Mouse (Mus musculus) heart, adult 18-20 months (tissue): ENCODE measurements around the gene Fgf2. TPM values are rescaled to one million over a fixed set of nuclear protein-coding genes. Genes with fewer than 3 reads are reported as not detected.
A peak's percentile ranks its signal among the peaks of the same experiment; 100 is the strongest.

Experiments used
- DNase-seq, 2 experiments: peaks; one replicate each; pipeline ENCODE4 v3.0.0; 2021 to 2022; ENCODE audit warnings: mixed read lengths in 1 of 2
- long read RNA-seq, 2 experiments: library from polyadenylated mRNA; stranded (forward); transcript quantifications; one replicate each; pipeline ENCODE4 v2.0.0; 2021
- total RNA-seq, 2 experiments: library from RNA; stranded (reverse); gene quantifications; 2 replicates each; pipeline ENCODE4 v1.2.3; 2021

Gene Fgf2
- total RNA-seq = 10 to 100 TPM in 1 of 2 experiments, 1 to 10 TPM in 1; 5.3 to 12.0 TPM
- long read RNA-seq, experiment 1, partial matches to known transcripts = 0 of 1 reads
- long read RNA-seq, experiment 1, other reads (novel, unspliced or antisense) = 0 of 1 reads
- long read RNA-seq, experiment 2, partial matches to known transcripts = 0 of 2 reads
- long read RNA-seq, experiment 2, other reads (novel, unspliced or antisense) = 1 of 2 reads

DNA sequence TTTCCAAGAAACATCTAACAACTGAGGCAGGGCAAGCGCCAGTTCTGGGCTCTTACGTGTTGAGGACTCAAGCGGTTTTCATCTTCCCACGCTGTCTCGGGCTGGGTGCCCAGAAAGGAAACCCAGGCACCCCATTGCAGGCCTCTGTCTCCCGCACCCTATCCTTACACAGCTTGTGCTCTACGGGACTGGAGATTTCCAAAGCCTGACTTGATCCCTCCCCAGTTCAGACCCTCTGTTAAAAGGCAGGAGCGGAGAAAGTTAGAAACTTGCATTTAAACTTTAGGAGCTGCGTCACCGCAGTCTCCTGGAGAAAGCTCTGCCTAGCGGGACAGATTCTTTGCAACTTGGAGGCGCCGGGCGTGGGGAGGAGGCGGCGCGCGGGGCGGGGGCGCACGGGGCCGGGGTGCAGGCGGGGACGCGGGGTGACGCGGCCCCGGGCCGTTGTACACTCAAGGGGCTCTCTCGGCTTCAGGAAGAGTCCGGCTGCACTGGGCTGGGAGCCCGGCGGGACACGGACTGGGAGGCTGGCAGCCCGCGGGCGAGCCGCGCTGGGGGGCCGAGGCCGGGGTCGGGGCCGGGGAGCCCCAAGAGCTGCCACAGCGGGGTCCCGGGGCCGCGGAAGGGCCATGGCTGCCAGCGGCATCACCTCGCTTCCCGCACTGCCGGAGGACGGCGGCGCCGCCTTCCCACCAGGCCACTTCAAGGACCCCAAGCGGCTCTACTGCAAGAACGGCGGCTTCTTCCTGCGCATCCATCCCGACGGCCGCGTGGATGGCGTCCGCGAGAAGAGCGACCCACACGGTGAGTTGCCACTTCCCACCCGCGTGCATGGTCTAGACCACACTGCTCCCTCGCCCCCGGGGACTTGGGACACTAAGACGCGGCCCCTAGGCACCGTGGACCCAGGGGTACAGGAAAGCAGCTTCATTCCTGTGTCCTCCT, at the start of gene Fgf2:
TSS of gene Fgf2 (plus strand) at position 126 of the 945 bp plus-strand sequence.
- peak; percentile 71 to 80 for DNase-seq

DNA sequence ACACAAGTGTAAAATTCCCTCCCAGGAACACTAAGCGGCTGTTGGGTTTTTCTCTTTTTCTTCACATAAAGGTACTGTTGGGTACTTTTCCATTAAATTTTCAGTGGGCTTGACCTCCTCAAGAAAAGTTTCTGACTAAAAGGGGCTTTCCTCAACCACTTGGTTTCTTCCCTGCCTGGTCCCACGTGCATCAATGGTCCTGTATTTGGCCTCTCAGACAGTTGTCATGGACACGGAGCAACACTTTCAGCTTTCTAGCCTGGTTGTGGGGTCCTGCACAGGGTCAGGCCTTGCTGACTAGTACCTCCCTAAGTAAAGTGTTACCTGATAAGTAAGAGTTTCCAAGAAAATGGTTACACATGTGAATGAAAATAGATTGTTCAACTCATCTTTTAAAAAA, 48.7 kb upstream of the Fgf2 start:
- DNase-seq = no peak

DNA sequence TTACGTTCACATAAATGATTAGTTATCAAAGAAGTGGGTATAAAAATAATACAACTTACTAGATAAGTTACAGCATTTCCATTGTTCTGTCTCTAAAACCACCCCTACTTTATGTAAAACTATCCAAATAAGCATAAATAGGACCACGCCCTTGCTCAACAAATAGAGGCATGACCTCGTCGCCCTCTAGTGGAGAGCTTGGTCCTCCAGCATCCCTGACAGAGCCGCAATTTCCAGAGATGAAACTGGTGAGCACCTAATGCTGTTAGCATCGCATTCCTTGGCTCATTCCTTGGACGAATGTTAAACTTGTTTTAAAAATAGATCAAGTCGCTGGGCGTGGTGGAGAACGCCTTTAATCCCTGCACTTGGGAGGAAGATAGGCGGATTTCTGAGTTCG, 45.5 kb upstream of the Fgf2 start:
- peak; percentile 32 to 55 for DNase-seq

DNA sequence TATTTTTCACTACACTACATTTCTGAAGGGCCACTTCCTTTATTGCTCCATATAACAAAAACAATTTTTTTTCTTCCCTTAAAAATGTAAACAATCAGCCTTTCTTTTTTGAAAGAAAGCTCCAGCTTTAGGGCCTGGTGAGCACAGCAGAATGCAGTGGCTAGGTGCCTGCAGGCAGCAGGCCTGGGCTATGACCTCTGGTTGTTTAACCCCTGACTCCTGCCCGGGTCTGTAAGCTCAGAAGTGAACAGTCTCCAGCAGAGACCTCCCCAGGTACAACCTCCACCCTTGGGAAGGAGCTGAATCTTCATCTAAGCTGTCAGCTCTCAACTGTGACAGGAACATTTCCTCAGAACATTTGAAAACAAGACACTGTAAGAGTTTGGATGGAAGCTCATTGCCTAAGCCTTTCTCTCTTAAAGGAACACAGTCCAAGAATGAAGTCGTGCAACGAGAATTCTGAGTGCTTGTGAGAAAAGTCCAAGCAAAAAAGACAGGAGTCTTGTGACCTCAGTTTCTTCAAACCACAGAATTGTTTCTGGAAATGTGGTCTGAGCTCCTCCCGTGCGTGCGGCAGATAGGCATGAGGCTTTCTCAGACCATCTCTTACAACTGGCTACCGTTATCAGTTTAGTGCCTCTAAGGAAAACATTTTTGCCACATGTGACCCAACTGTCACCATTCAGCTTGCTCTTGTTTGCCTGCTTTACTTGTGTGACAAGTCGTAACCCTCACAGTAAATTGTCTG, 44.6 kb upstream of the Fgf2 start:
- DNase-seq = no peak

DNA sequence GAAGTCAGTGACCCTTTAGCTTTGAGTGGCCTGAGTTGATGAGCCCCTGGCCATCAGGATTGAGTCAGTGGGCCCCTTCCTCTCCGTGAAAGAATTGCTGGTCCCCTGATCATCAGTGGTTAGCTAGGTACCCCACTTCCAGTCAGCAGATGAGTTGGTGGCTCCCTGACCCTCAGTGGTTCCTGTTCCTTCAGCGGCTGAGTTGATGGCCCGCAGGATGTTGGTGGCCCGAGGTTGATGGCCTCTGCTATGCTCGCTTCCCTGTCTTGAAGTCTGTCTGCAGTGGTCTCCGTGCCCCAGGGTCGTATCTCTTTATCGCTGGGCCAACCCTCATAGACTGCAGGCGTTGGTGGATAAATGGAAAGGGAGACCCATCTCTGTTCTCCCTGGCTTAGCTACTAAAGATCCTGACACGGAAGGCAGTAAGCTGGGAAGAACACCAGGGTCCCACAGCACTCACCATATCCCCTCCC, 36.2 kb upstream of the Fgf2 start:
- DNase-seq = no peak

DNA sequence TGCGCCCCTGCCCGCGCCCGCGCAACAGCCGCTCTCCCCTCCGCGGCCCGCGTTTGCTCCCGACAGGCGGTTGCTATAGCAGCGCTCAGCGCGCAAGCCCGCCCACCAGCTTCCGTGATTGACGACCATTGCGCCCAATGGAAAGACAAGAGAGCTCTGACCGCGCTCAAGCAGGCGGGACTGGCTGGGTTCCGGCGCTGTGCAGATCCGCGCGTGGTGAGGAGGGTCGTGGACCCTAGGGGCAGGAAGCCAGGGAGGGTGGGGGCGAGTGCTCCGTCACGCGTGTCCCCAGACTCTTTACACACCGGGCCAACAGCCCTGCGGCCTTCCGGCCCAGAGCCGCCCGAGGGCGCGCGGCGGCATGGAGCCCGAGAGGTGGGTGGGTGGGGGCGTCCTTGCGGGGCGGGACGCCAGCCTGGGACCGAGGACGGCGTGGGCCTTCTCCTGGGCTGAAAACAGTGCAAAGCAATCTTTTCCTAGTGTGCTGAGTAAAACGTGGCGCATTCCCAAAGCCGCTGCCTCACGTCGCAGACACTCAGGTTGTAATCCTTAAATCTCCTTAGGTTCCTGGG, 35.7 kb upstream of the Fgf2 start, which contains the start of the genes Bbs12 and Cetn4:
TSS of gene Bbs12 (plus strand) at position 185 of the 572 bp plus-strand sequence.
TSS of gene Cetn4 (minus strand) at position 339 of the 572 bp plus-strand sequence.
- peak; percentile 97 to 99 for DNase-seq

DNA sequence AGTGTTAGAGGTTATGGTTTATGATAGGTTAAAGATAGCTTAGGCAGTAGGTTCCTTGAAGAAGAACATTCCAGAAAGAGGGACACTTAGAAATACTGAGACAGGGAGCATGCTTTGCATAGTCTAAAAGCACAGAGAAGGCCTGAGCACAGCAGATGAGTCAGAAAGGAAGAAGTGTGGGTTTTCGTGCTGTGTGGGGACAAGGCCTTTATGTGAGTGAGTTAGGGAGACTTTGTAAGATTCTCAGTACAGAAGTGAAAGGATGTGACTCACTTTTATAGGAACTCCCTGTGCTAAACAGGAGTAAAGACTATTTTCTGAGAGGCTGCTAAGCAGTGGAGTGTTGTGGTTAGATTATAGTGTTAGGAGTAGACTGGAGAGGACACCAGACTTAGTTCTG, 34.8 kb upstream of the Fgf2 start:
- peak; percentile 21 to 41 for DNase-seq

DNA sequence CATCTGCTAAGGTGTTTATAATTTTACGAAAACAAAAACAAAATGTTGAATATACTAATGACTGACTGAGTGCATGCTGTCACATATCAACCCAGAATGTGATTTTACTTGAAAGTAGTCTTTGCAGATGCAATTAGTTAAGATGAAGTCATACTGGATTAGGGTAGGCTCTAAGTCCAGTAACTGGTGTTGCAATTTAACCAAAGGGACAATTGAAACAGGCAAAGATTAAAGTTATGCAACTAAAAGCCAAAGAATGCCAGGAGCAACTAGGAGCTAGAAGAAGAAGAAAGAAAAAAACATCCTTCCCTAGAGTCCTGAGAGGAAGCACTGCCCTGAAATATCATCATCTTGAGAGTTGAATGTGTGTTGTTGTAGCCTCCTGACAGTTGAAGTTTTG, 31.9 kb upstream of the Fgf2 start:
- no peak for DNase-seq

DNA sequence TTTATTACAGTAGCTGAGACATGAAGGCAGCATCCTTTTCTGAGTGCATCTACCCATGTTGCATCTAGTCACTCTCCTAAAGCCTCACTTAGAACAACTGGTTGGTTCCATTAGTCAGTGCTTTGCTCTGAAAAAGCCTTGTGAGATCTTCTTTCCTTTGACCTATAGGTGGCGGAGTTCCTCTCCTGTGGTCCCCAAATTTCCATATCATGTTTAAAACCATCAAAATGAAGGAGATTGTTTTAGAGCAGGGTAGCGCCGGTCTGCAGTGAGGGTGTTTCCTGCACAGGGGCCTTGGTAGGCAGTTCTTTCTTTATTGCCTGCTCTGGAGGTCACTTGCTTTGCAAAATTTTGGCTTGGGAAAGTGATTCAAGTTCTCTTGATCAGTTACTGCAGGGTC, 23.8 kb upstream of the Fgf2 start:
- peak in 1 of 2 experiments; percentile 46 for DNase-seq

DNA sequence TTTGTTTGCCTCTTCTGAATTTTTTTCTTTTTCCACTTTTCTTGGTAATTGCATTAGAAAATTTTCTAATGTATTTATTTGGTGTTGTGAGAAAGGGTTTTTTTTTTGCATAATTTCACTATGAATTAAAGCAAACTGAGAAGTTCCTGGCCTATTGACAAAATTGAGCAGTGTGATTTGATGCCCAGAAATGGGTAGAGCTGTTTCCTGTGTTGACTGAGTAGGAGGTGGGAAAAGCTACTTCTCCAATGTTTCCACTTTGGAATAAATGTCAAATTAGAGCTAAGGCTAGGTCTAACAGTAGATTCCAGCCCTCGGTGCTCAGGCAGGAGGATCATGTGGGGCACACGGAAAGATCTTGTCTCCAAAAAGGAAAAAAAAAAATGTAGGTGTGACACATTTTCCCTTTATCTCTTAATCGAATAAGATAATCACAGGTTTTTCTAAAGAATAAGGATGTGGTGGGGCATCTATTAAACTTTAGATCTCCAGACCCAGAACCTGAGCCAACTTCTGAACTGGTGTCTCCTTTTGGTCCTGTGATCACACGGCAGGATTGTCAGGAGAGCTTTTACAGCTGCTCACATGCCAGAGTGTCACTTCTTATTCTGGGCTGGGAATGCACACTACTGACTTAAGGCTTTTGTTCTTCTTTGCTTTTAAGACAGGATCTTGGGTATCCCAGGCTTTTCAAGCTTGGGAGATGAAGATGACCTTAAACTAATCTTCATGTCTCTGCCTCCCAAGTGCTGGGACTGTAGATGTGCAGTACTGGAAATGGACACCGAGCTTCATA, 22.6 kb upstream of the Fgf2 start:
- no peak for DNase-seq

DNA sequence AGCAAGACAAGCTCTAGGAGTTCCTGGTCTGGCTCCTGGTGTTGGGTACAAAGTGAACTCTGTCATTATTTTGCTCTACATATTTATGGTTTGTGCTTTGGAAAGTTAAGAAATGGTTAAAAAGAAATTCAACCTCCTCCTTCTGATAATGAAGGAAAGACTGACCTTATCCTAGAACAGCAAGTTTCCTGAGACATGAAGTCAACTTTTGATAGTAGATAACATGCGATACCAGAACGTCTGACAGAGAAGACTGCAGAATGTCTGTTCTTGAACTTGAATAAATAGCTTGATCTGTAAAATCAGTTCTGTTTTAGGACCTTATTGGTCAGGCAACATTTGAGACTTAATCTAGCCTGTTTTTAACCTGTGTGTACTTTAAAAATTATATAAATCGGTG, 21.5 kb upstream of the Fgf2 start:
- DNase-seq = no peak

DNA sequence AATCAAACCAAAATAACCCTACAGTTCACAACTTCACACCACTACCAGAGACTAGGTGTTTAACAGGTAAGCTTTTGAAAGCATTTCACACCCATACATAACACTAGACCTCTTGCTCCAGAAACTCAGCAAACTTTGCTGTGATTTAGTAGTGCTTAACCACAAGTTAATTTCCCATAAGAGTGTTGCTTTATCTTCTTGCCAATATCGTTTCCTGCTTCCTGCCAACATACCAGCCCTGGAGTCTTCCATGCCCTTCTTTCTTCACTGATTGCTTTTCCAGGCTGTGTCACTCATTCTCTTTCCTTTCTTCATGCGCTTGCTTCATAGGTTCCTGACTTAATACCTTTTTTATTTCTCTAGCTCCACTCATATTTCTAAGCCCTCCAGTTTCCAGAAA, 19.7 kb upstream of the Fgf2 start:
- DNase-seq = no peak

DNA sequence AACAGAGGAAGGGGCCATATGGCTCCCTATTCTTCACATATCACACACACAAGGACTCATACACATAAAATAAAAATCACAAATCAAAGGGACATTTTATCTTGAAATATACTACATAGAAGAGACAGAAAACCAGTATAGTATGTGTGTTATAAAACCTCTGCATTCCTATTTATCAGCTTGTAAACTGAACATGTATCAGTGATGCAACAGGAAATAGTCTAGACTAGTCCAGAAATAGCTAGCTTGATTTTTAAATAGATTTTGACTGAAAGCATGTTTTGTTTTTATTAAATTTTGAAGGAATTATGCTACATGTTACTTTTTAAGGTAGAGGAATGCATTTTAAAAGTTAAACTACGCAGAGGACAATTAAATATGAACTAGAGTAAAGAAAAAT, 18.2 kb upstream of the Fgf2 start:
- no peak for DNase-seq

DNA sequence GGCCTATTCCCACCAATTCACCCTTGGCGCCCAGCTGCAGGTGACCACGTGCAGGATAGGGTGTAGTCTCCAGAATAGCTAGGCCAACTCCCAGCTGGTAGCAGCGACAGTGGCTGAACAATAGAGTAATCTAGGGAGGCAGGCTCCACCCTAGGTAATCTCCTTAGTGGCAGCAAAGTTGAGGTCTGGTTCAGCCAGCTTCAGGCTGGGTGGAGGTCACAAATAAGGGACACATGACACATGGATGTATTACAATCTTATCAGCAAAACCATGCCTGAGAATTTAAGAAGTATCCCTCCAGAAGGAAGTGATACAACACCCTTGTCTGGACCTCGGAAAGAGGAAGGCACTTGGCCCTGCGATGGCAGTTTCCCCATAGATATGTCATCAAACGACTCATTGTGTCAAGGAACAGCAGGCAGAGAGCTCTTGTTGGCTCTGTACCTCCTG, 16.1 kb upstream of the Fgf2 start:
- DNase-seq = no peak

DNA sequence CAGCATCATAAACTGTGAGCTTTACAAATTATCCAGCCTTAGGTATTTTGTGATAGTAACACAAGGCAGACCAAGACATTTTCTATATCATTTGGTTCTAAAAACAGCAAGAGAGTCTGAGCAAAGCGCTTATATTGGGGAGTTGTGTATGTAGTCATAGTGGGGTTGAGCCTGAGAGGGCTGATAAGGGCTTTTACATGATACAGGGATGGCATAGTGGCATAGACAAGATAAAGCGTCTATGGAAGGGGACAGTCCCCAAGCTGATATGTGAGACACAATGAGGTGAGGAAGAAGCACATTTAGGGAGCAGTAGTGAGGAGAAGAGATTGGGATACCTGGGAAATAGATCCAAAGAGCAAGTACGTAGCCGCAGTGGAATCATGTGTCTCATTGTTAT, 14.1 kb upstream of the Fgf2 start:
- no peak for DNase-seq

DNA sequence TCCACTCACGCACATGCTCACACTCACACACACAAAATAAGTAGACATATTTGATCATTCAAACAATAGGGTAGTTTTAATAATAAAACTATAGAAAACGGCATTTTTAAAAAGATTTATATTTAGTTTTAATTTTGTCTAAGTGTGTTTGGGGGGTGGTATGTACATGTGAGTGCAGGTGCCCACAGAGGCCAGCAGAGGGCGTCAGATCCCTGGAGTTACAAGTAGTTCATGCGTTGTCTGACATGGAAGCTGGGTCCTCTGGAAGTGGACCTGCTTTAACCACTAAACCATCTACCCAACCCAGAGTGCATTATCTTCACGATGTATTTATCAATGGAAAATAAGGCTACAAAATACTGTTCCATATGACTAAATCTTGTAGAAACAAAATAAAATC, 7.0 kb upstream of the Fgf2 start:
- DNase-seq = peak; percentile 45 to 68

DNA sequence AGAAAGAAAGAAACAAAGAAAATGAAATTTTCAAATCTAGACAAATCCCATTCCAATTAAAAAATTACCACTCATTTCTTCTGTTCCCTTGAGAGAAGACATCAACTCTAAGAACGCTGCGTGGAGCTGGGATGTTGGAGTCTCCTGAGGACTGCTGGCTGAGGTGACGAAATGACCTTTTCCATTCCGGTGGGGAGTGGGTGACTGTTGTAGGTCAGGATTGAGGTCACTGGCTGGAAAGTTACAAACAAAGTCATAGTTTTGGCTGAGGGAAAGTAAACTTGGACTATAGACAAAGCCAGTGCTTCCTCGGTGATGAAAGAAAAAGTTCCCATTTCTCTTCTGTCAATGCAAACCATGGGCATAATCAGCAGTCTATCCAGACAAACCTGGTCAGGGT, 5.3 kb upstream of the Fgf2 start:
- DNase-seq = peak in 1 of 2 experiments; percentile 61

DNA sequence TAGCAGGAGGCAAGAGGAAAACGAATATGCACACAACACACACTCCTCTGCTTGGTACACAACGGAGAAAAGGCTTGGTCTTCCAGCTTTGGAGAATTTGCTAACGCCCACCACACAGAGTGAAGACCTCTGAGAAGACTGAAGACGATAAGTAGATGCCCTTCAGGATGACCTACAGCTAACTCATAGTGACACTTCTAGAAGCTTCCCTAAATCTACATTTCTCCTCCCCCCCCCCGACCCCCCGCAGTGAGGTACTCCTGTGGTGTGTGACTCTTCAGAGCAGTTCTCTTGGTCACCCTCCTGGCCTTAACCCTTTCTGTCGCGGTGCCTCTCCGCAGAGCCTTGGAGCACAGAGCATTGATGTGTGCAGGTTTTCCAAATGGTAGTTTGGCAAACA, 475 bp upstream of the Fgf2 start:
- DNase-seq = no peak

DNA sequence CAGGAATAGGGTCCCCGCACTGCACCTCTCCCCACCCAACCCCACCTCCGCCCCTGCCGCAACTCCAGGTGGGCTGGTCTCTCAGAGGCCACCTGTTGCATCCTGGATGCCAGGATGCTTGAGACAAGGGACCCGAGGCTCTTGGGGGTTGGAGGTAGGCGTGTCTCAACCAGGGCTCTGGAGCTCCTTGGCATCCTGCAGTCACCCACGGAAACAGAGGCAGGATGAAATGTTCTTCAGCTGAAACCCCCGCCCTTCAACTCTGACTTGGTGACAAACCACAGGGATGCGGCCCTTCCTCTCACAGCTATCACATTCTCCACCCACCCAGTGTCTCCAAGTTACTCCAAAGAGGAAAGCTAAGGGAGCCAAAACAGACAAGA, 1.0 kb downstream of the Fgf2 start:
- DNase-seq = peak; percentile 42 to 56

DNA sequence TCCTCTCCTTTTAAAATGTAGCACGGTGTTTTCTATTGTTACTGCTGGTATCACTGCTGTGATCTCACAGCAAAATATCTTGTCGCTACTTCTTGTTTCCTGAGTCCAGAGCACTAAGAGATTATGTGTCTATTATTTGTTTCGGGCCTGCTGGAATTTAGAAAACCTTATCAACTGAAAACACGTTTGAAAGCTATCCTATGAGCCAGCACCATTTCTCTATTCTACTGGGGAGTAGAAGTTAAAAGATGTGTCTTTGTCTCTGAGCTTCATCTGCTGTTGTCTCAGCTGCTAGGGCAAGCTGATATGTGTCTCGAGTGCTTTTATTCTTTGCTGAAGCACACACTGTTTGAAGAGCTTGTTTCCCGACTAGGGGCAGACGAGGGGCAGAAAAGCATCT, 2.2 kb downstream of the Fgf2 start:
- DNase-seq = no peak

DNA sequence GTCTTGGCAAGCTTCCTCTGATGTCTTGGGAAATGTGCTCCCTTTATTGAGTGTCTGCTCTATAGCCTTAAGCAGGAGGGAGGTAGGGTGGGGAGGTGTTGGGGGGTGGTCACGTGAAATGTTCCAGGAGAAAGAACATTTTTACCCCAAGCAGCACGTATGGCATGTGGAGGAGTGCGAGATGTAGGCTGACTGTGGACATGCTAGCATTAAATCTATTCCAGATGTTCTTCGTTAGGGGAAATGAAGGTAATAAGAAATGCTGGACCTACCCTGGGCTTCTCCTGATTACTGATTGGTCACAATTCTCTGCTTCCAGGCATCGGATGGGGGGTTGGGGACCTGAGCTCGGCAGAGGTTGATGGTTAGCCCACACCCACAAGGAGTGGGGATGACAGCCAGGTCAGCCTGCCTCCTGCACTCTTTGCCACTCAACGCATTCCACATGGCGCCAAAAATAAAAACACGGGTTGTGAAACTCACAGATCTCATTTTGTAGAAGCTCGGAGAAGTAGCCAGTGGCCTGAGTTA, 5.9 kb downstream of the Fgf2 start:
- peak; percentile 61 to 65 for DNase-seq
